8 mouse cellular contexts compared by ENCODE assay signal in genomic region chr3:58416726-58417437, GRCm38 (mm10). TPM values are rescaled to one million over a fixed set of nuclear protein-coding genes. Genes with fewer than 3 reads are reported as not detected.
DNase-seq lines count a peak whose midpoint lies in the region; ATAC-seq lines count a peak whose summit lies in the region.

No protein-coding gene starts in this region.

- peak; percentile 62 for DNase-seq in MN1 (ENCODE audit: low spot score)
- peak; percentile 55 for DNase-seq in cerebellum, adult 9-10 months
- peak; percentile 11 to 35 for DNase-seq in frontal cortex, adult 2 months (ENCODE audit: extremely low spot score in 1 of 2, low spot score in 1 of 2)
- peak; percentile 48 for DNase-seq in hindbrain, embryonic 11.5 days (ENCODE audit: low spot score)
- DNase-seq in layer of hippocampus, postnatal 25 days (ENCODE audit: extremely low spot score in 1 of 2, low spot score in 1 of 2) = peak; percentile 31 to 40
- peak; percentile 44 for DNase-seq in lung, postnatal 14 days
- peak; percentile 54 for DNase-seq in ovary, postnatal 36 days (ENCODE audit: low spot score)
- peak; percentile 38 to 61 for DNase-seq in thymus, postnatal 36 days

- H3K36me3 ChIP-seq in hindbrain, embryonic 11.5 days (ENCODE audit: control insufficient read depth, insufficient read depth, low read length) = no peaks in the 10 kb centered on the region

- no peaks in the 10 kb centered on the region for H3K4me1 ChIP-seq in hindbrain, embryonic 11.5 days (replicated peaks; ENCODE audit: control insufficient read depth, insufficient read depth, low read length)

- H3K27me3 ChIP-seq in hindbrain, embryonic 11.5 days (ENCODE audit: control insufficient read depth, insufficient read depth, low read length) = no peaks in the 10 kb centered on the region

- peak overlapping the region; percentile 98 for H3K4me3 ChIP-seq in hindbrain, embryonic 11.5 days (ENCODE audit: low read depth, low read length)

- peak; percentile 56 for ATAC-seq in hindbrain, embryonic 11.5 days (ENCODE audit: low FRiP score)

- no peaks in the 10 kb centered on the region for H3K9me3 ChIP-seq in hindbrain, embryonic 11.5 days (ENCODE audit: control insufficient read depth, low read length)

- peak overlapping the region; percentile 97 for H3K9ac ChIP-seq in hindbrain, embryonic 11.5 days (ENCODE audit: low read depth, low read length)

- peak overlapping the region; percentile 78 for H3K4me2 ChIP-seq in hindbrain, embryonic 11.5 days (replicated peaks; ENCODE audit: low read depth, low read length)

- H3K27ac ChIP-seq in hindbrain, embryonic 11.5 days (ENCODE audit: low read depth, low read length) = peak overlapping the region; percentile 99

- WGBS in hindbrain, embryonic 11.5 days = under 1% methylated on average over 39 of the region's 39 CpGs

RNA-seq across cellular contexts. Expression of gene Tsc22d2, which starts 2.4 kb away (rescaled TPM):
- 11.0 and 12.0 TPM in 2 replicates for polyA plus RNA-seq in frontal cortex, adult 2 months (2012; rRNA removed)
- polyA plus RNA-seq in hindbrain, embryonic 11.5 days (2014; fragmentation: Nextera tagmentation; extraction: Ambion mirVana) = 11.6 and 14.8 TPM in 2 replicates
- total RNA-seq in layer of hippocampus, postnatal 25 days (2021) = 10 to 100 TPM; 38.1 to 38.2 TPM

Comparison
In these comparisons a context has a peak if more than half of its experiments do, and no peak if none do; other contexts are left out.
1. Peak in every context shown above with its lines: DNase-seq, ATAC-seq, H3K4me3 ChIP-seq and H3K27ac ChIP-seq.